Mouse (Mus musculus): ENCODE measurements around the gene Nos3.

DNA sequence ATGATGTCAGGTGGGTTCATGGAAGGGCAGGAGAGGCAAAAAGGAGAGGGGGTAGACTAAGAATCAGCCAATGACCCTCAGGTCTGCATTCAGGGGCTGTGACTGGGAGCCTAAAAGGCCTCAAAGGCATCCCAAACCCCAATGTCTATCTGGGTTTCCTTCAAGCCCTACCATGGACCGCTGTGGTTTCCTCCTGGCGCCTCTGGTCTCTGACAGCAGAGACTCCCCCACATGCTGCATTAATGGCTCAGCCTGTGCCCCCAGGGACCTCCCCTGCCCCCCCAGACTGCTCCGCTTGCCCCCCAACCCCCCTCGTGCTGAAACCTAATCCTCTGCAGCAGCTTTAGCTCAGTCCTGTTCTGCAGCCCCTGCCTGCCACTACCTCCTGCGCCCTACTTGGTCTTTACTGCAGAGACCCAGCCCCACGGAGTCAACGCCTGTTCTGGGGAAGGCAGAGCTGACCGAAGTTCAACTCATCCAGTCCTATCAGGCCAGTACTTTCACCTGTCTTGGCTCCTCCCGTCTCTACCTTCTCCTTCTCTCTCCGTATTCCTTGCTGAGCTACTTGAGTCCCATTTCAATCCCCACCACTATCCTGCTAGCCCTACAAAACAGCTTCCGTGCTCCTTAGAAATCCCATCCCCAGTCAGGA is 48.6 kb downstream of the Nos3 start, which contains the start of gene Asic3:
- no peak for TF ChIP-seq CTCF (IDR thresholded peaks at IDR 0.05; ENCODE audit: low read depth, low read length)
- no peak for TF ChIP-seq POLR2A (IDR thresholded peaks at IDR 0.05; ENCODE audit: borderline replicate concordance, low read depth, low read length)
